In genomic region chr12:87107357-87107977, GRCm38 (mm10) we compare ENCODE assay signal across 21 mouse cellular contexts. TPM values are rescaled to one million over a fixed set of nuclear protein-coding genes. Genes with fewer than 3 reads are reported as not detected.
DNase-seq lines count a peak whose midpoint lies in the region; ATAC-seq and TF ChIP-seq lines count a peak whose summit lies in the region.
"Had no signal": no experiment of that assay in that cellular context is flagged by ENCODE, and none has a peak within 500 bp of the region (broad histone marks: within the 10 kb centered on the region; RNA-seq: fewer than 3 reads in every experiment).

No protein-coding gene starts in this region.

- no peak overlapping the region for H3K4me2 ChIP-seq in hindbrain, embryonic 12.5 days (replicated peaks)
- H3K4me2 ChIP-seq in stomach, embryonic 14.5 days (replicated peaks; ENCODE audit: low read depth, low read length): no peak overlapping the region
- H3K4me2 ChIP-seq in stomach, postnatal 0 days (replicated peaks; ENCODE audit: low read depth): no peak overlapping the region
- no peak overlapping the region for H3K4me2 ChIP-seq in hindbrain, embryonic 16.5 days (ENCODE audit: low read length)
- H3K4me2 ChIP-seq in neural tube, embryonic 15.5 days: no peak overlapping the region
- H3K4me2 ChIP-seq: heart, embryonic 12.5 days; limb, embryonic 13.5 days; liver, embryonic 15.5 days had no signal

- 0 out of 2 replicates have a peak, but pooled peaks have one; percentile 40 for ATAC-seq in hindbrain, embryonic 12.5 days (ENCODE audit: low FRiP score)
- ATAC-seq in stomach, embryonic 14.5 days (ENCODE audit: insufficient number of reproducible peaks, insufficient read depth, low FRiP score, low read depth): peak; percentile 33; the same call in 1 of the 2 replicates
- ATAC-seq in stomach, postnatal 0 days (ENCODE audit: low FRiP score, low TSS enrichment): no peak
- ATAC-seq in hindbrain, embryonic 16.5 days: peak; percentile 64
- ATAC-seq in neural tube, embryonic 15.5 days (ENCODE audit: low FRiP score): peak; percentile 49; the same call in 1 of the 2 replicates
- ATAC-seq in megakaryocyte progenitor cell, adult 5-6 weeks (replicated peaks; ENCODE audit: poor library complexity): no peak
- ATAC-seq: intestine, embryonic 16.5 days; lung, postnatal 0 days had no signal

- TF ChIP-seq EP300 in stomach, postnatal 0 days (optimal IDR thresholded peaks at IDR 0.05): no peak

- no peak overlapping the region for H3K9ac ChIP-seq in hindbrain, embryonic 12.5 days
- no peak overlapping the region for H3K9ac ChIP-seq in stomach, embryonic 14.5 days (replicated peaks; ENCODE audit: low read depth, low read length)
- no peak overlapping the region for H3K9ac ChIP-seq in stomach, postnatal 0 days (ENCODE audit: low read length)
- H3K9ac ChIP-seq in hindbrain, embryonic 16.5 days (ENCODE audit: low read depth, low read length): no peak overlapping the region
- H3K9ac ChIP-seq in neural tube, embryonic 15.5 days (replicated peaks): no peak overlapping the region
- H3K9ac ChIP-seq: heart, embryonic 12.5 days; limb, embryonic 13.5 days; liver, embryonic 15.5 days had no signal

- DNase-seq in hindbrain, embryonic 10.5 days (ENCODE audit: low spot score): no peak
- DNase-seq in stomach, postnatal 0 days (ENCODE audit: low spot score): no peak
- no peak for DNase-seq in frontal cortex, postnatal 25 days (ENCODE audit: low spot score in 2 of 2)
- DNase-seq: cerebellum, postnatal 36 days; heart, postnatal 36 days; layer of hippocampus, postnatal 36 days; right cerebral cortex, postnatal 25 days; thymus, postnatal 4 days had no signal

- no peak overlapping the region for H3K27ac ChIP-seq in hindbrain, embryonic 12.5 days
- no peak overlapping the region for H3K27ac ChIP-seq in hindbrain, embryonic 10.5 days
- H3K27ac ChIP-seq in stomach, embryonic 14.5 days (ENCODE audit: low read length): no peak overlapping the region
- H3K27ac ChIP-seq in stomach, postnatal 0 days (replicated peaks): no peak overlapping the region
- no peak overlapping the region for H3K27ac ChIP-seq in hindbrain, embryonic 16.5 days (ENCODE audit: low read depth, low read length)
- H3K27ac ChIP-seq in neural tube, embryonic 15.5 days (replicated peaks): no peak overlapping the region
- H3K27ac ChIP-seq: limb, embryonic 13.5 days; liver, embryonic 15.5 days had no signal

- no peaks in the 10 kb centered on the region for H3K9me3 ChIP-seq in hindbrain, embryonic 12.5 days (replicated peaks)
- no peaks in the 10 kb centered on the region for H3K9me3 ChIP-seq in hindbrain, embryonic 10.5 days
- H3K9me3 ChIP-seq in stomach, embryonic 14.5 days (ENCODE audit: control insufficient read depth, low read depth, low read length): no peaks in the 10 kb centered on the region
- no peaks in the 10 kb centered on the region for H3K9me3 ChIP-seq in stomach, postnatal 0 days (ENCODE audit: control insufficient read depth, low read length)
- no peaks in the 10 kb centered on the region for H3K9me3 ChIP-seq in hindbrain, embryonic 16.5 days (ENCODE audit: control insufficient read depth, low read length)
- H3K9me3 ChIP-seq in neural tube, embryonic 15.5 days (replicated peaks): no peaks in the 10 kb centered on the region
- H3K9me3 ChIP-seq: heart, embryonic 12.5 days; limb, embryonic 13.5 days; liver, embryonic 15.5 days; megakaryocyte, embryonic 14.5 days had no signal

- H3K36me3 ChIP-seq in hindbrain, embryonic 12.5 days: peaks cover 29% of the 10 kb centered on the region
- H3K36me3 ChIP-seq in hindbrain, embryonic 10.5 days: peaks cover 40% of the 10 kb centered on the region
- H3K36me3 ChIP-seq in stomach, embryonic 14.5 days (ENCODE audit: control insufficient read depth, insufficient read depth, low read length): peaks cover 6% of the 10 kb centered on the region; the same call in 1 of the 2 replicates
- H3K36me3 ChIP-seq in stomach, postnatal 0 days (ENCODE audit: control insufficient read depth, insufficient read depth, low read length): peaks cover 5% of the 10 kb centered on the region; the same call in 1 of the 2 replicates
- peaks cover 6% of the 10 kb centered on the region for H3K36me3 ChIP-seq in hindbrain, embryonic 16.5 days (ENCODE audit: control insufficient read depth, insufficient read depth, low read length)
- peaks cover 33% of the 10 kb centered on the region for H3K36me3 ChIP-seq in neural tube, embryonic 15.5 days
- H3K36me3 ChIP-seq: liver, embryonic 15.5 days had no signal

- no peak overlapping the region for H3K4me3 ChIP-seq in hindbrain, embryonic 12.5 days
- no peak overlapping the region for H3K4me3 ChIP-seq in hindbrain, embryonic 10.5 days
- H3K4me3 ChIP-seq in stomach, embryonic 14.5 days (ENCODE audit: low read depth, low read length): no peak overlapping the region
- no peak overlapping the region for H3K4me3 ChIP-seq in stomach, postnatal 0 days (ENCODE audit: low read depth, low read length)
- H3K4me3 ChIP-seq in hindbrain, embryonic 16.5 days (ENCODE audit: low read length): no peak overlapping the region
- no peak overlapping the region for H3K4me3 ChIP-seq in neural tube, embryonic 15.5 days (replicated peaks)
- H3K4me3 ChIP-seq: erythroblast, embryonic 14.5 days; heart, embryonic 12.5 days; limb, embryonic 13.5 days; liver, embryonic 15.5 days; megakaryocyte, embryonic 14.5 days had no signal

- 47% methylated on average over 3 of the region's 3 CpGs for WGBS in hindbrain, embryonic 12.5 days
- 40% methylated on average over 3 of the region's 3 CpGs for WGBS in hindbrain, embryonic 10.5 days
- WGBS in stomach, embryonic 14.5 days: 48% methylated on average over 3 of the region's 3 CpGs
- 66% methylated on average over 3 of the region's 3 CpGs for WGBS in stomach, postnatal 0 days
- WGBS in hindbrain, embryonic 16.5 days: 31% methylated on average over 3 of the region's 3 CpGs
- WGBS in neural tube, embryonic 15.5 days: 40% methylated on average over 3 of the region's 3 CpGs

- peaks cover under 1% of the 10 kb centered on the region for H3K4me1 ChIP-seq in hindbrain, embryonic 12.5 days
- peaks cover 4% of the 10 kb centered on the region for H3K4me1 ChIP-seq in hindbrain, embryonic 10.5 days (replicated peaks)
- no peaks in the 10 kb centered on the region for H3K4me1 ChIP-seq in stomach, embryonic 14.5 days (ENCODE audit: control insufficient read depth, insufficient read depth, low read length)
- H3K4me1 ChIP-seq in stomach, postnatal 0 days (replicated peaks; ENCODE audit: control insufficient read depth, insufficient read depth): no peaks in the 10 kb centered on the region
- H3K4me1 ChIP-seq in hindbrain, embryonic 16.5 days (ENCODE audit: control insufficient read depth, insufficient read depth, low read depth, low read length): peaks cover 4% of the 10 kb centered on the region; the same call in 1 of the 2 replicates
- H3K4me1 ChIP-seq in neural tube, embryonic 15.5 days: peaks cover 2% of the 10 kb centered on the region
- H3K4me1 ChIP-seq: liver, embryonic 15.5 days had no signal

- H3K27me3 ChIP-seq in hindbrain, embryonic 12.5 days: peaks cover 15% of the 10 kb centered on the region
- peaks cover 18% of the 10 kb centered on the region for H3K27me3 ChIP-seq in hindbrain, embryonic 10.5 days (ENCODE audit: insufficient read depth, poor library complexity, severe bottlenecking)
- no peaks in the 10 kb centered on the region for H3K27me3 ChIP-seq in stomach, embryonic 14.5 days (ENCODE audit: control insufficient read depth, insufficient read depth, low read length)
- H3K27me3 ChIP-seq in stomach, postnatal 0 days (ENCODE audit: control insufficient read depth, insufficient read depth, low read length): no peaks in the 10 kb centered on the region; the same call in 1 of the 2 replicates
- no peaks in the 10 kb centered on the region; the same call in 1 of the 2 replicates for H3K27me3 ChIP-seq in hindbrain, embryonic 16.5 days (replicated peaks; ENCODE audit: control insufficient read depth, insufficient read depth, low read length)
- peaks cover 8% of the 10 kb centered on the region; the same call in 1 of the 2 replicates for H3K27me3 ChIP-seq in neural tube, embryonic 15.5 days (replicated peaks)

- no peak for TF ChIP-seq CTCF in stomach, postnatal 0 days (IDR thresholded peaks at IDR 0.05; ENCODE audit: low read depth)

RNA-seq across cellular contexts. Expression of gene Ngb, which starts 5.1 kb away (rescaled TPM):
- 0.33 and 0.43 TPM in 2 replicates for polyA plus RNA-seq in hindbrain, embryonic 12.5 days (2016; fragmentation: Nextera tagmentation; extraction: Ambion mirVana)
- 0.27 and 0.35 TPM in 2 replicates for polyA plus RNA-seq in hindbrain, embryonic 10.5 days (2016; fragmentation: Nextera tagmentation; extraction: Ambion mirVana)
- polyA plus RNA-seq in stomach, embryonic 14.5 days (2014; fragmentation: Nextera tagmentation; extraction: Ambion mirVana): 2.0 and 3.1 TPM in 2 replicates
- 11.1 and 11.8 TPM in 2 replicates for polyA plus RNA-seq in stomach, postnatal 0 days (2015; fragmentation: Nextera tagmentation; extraction: Ambion mirVana)
- 6.5 and 7.3 TPM in 2 replicates for polyA plus RNA-seq in hindbrain, embryonic 16.5 days (2015; fragmentation: Nextera tagmentation; extraction: Ambion mirVana)
- polyA plus RNA-seq in neural tube, embryonic 15.5 days (2015; fragmentation: Nextera tagmentation; extraction: Ambion mirVana): 3.1 and 4.1 TPM in 2 replicates
- 0.49 TPM in 1 of 2 replicates, not detected in the other for total RNA-seq in megakaryocyte progenitor cell, adult 5-6 weeks (2015)
- 0.51 and 0.75 TPM in 2 replicates for total RNA-seq in megakaryocyte progenitor cell, adult 5-6 weeks (2017)
- total RNA-seq: gastrocnemius, adult 18-20 months; heart, postnatal 36 days had no signal
- polyA plus RNA-seq: erythroblast, embryonic 14.5 days; heart, embryonic 12.5 days; liver, embryonic 15.5 days had no signal

RNA-seq across cellular contexts. Expression of gene Gstz1, which starts 39.5 kb away (rescaled TPM):
- 24.1 and 24.6 TPM in 2 replicates for polyA plus RNA-seq in hindbrain, embryonic 12.5 days (2016; fragmentation: Nextera tagmentation; extraction: Ambion mirVana)
- polyA plus RNA-seq in hindbrain, embryonic 10.5 days (2016; fragmentation: Nextera tagmentation; extraction: Ambion mirVana): 29.3 and 32.9 TPM in 2 replicates
- 44.2 and 48.0 TPM in 2 replicates for polyA plus RNA-seq in stomach, embryonic 14.5 days (2014; fragmentation: Nextera tagmentation; extraction: Ambion mirVana)
- polyA plus RNA-seq in stomach, postnatal 0 days (2015; fragmentation: Nextera tagmentation; extraction: Ambion mirVana): 23.6 and 31.3 TPM in 2 replicates
- 26.3 and 33.8 TPM in 2 replicates for polyA plus RNA-seq in hindbrain, embryonic 16.5 days (2015; fragmentation: Nextera tagmentation; extraction: Ambion mirVana)
- polyA plus RNA-seq in neural tube, embryonic 15.5 days (2015; fragmentation: Nextera tagmentation; extraction: Ambion mirVana): 25.1 and 28.4 TPM in 2 replicates
- total RNA-seq in megakaryocyte progenitor cell, adult 5-6 weeks (2015): 30.9 and 31.3 TPM in 2 replicates
- 26.1 and 27.1 TPM in 2 replicates for total RNA-seq in megakaryocyte progenitor cell, adult 5-6 weeks (2017)

RNA-seq across cellular contexts. Expression of gene Pomt2, which starts 40.3 kb away (rescaled TPM):
- 16.2 and 17.7 TPM in 2 replicates for polyA plus RNA-seq in hindbrain, embryonic 12.5 days (2016; fragmentation: Nextera tagmentation; extraction: Ambion mirVana)
- polyA plus RNA-seq in hindbrain, embryonic 10.5 days (2016; fragmentation: Nextera tagmentation; extraction: Ambion mirVana): 15.3 and 15.4 TPM in 2 replicates
- 17.4 and 18.7 TPM in 2 replicates for polyA plus RNA-seq in stomach, embryonic 14.5 days (2014; fragmentation: Nextera tagmentation; extraction: Ambion mirVana)
- 4.4 and 4.8 TPM in 2 replicates for polyA plus RNA-seq in stomach, postnatal 0 days (2015; fragmentation: Nextera tagmentation; extraction: Ambion mirVana)
- 15.2 and 16.3 TPM in 2 replicates for polyA plus RNA-seq in hindbrain, embryonic 16.5 days (2015; fragmentation: Nextera tagmentation; extraction: Ambion mirVana)
- 13.4 and 13.8 TPM in 2 replicates for polyA plus RNA-seq in neural tube, embryonic 15.5 days (2015; fragmentation: Nextera tagmentation; extraction: Ambion mirVana)
- 6.4 and 7.7 TPM in 2 replicates for total RNA-seq in megakaryocyte progenitor cell, adult 5-6 weeks (2015)
- 10.3 and 10.9 TPM in 2 replicates for total RNA-seq in megakaryocyte progenitor cell, adult 5-6 weeks (2017)

Comparison
In these comparisons a context has a peak if more than half of its experiments do, and no peak if none do; other contexts are left out.
1. ATAC-seq: peak in hindbrain, embryonic 12.5 days (single experiment), stomach, embryonic 14.5 days (single experiment), hindbrain, embryonic 16.5 days (single experiment) and neural tube, embryonic 15.5 days (single experiment); none in stomach, postnatal 0 days (single experiment) and megakaryocyte progenitor cell, adult 5-6 weeks (single experiment).